Mouse (Mus musculus) stomach, embryonic 16.5 days (tissue): ENCODE measurements around the gene Oxct2a. TPM values are rescaled to one million over a fixed set of nuclear protein-coding genes. Genes with fewer than 3 reads are reported as not detected.
"Not testable (repeated sequence)": the region's sequence is repeated elsewhere in the genome, so short reads cannot be mapped to it uniquely, and the experiment has no call there.

Source experiments
- ATAC-seq: fragments of 200-750 bp; cut with Nextera tagmentation; 2 replicates; pipeline ENCODE4 v1.8.0; 2017; ENCODE audit warnings: moderate number of reproducible peaks, moderate TSS enrichment; ENCODE audit not compliant: insufficient read depth, low FRiP score
- H3K27ac ChIP-seq: fragments of 300-500 bp; sonication (generic); 2 replicates; pipeline ENCODE4 v1.5.1; 2014; ENCODE audit warnings: low read length
- H3K27me3 ChIP-seq: fragments of 300-500 bp; sonication (generic); 2 replicates; pipeline ENCODE4 v1.6.1; 2014; ENCODE audit warnings: low read length, control low read depth, mixed read lengths; ENCODE audit not compliant: control insufficient read depth, insufficient read depth
- H3K36me3 ChIP-seq: fragments of 300-500 bp; sonication (generic); 2 replicates; pipeline ENCODE4 v1.6.1; 2014; ENCODE audit warnings: low read length; ENCODE audit not compliant: control insufficient read depth, insufficient read depth
- H3K4me1 ChIP-seq: fragments of 300-500 bp; sonication (generic); 2 replicates; pipeline ENCODE4 v1.6.1; 2014; ENCODE audit warnings: low read length, control low read depth, mixed read lengths; ENCODE audit not compliant: control insufficient read depth, insufficient read depth
- H3K4me2 ChIP-seq: fragments of 300-500 bp; sonication (generic); 2 replicates; pipeline ENCODE4 v1.6.1; 2014; ENCODE audit warnings: low read depth, low read length, mixed read lengths
- H3K4me3 ChIP-seq: fragments of 300-500 bp; sonication (generic); replicated peaks from 2 replicates; pipeline ENCODE4 v1.5.1; 2014; ENCODE audit warnings: mild to moderate bottlenecking, low read length
- H3K9ac ChIP-seq: fragments of 300-500 bp; sonication (generic); 2 replicates; pipeline ENCODE4 v1.6.1; 2014; ENCODE audit warnings: low read length
- H3K9me3 ChIP-seq: fragments of 300-500 bp; sonication (generic); replicated peaks from 2 replicates; pipeline ENCODE4 v1.6.1; 2016; ENCODE audit warnings: low read length, control low read depth; ENCODE audit not compliant: control insufficient read depth
- WGBS: fragments of 180-500 bp; shearing (Covaris S2); extraction: QIAGEN DNeasy Blood & Tissue Kit; methylation state at CpG from one replicate; pipeline ENCODE4 v1.1.7; 2014; 5-methylcytosine and 5-hydroxymethylcytosine counted together
- polyA plus RNA-seq: library from polyadenylated mRNA; unstranded; fragments of >200 nt; fragmentation: Nextera tagmentation; extraction: Ambion mirVana; gene quantifications from 2 replicates; pipeline ENCODE4 v1.2.1, GENCODE M21; 2015

The Oxct2a gene
- polyA plus RNA-seq, 1 experiment from 2014 or later: not detected

GRCm38 (mm10) chr4:123327630-123328029 is 4.2 kb upstream of the Oxct2a start:
- Histone ChIP-seq H3K27ac (no peak overlapping the region), H3K4me3 (no peak overlapping the region), H3K27me3 (peaks cover 4% of the 10 kb centered on the region), H3K9me3 (0 out of 2 replicates have a peak, but pooled peaks cover under 1% of the 10 kb centered on the region), H3K9ac (no peak overlapping the region), H3K4me1 (no peaks in the 10 kb centered on the region), H3K4me2 (no peak overlapping the region), H3K36me3 (no peaks in the 10 kb centered on the region)
- no peak for ATAC-seq
- 42% methylated on average over 3 of the region's 3 CpGs for WGBS

GRCm38 (mm10) chr4:123326087-123326486 is 2.7 kb upstream of the Oxct2a start:
- no peak; the same call in 1 of the 2 replicates for ATAC-seq
- 58% methylated on average over 3 of the region's 3 CpGs for WGBS
- Histone ChIP-seq H3K4me1 (no peaks in the 10 kb centered on the region), H3K27ac (no peak overlapping the region), H3K27me3 (peaks cover 9% of the 10 kb centered on the region), H3K9ac (no peak overlapping the region), H3K4me3 (no peak overlapping the region), H3K36me3 (no peaks in the 10 kb centered on the region), H3K4me2 (no peak overlapping the region), H3K9me3 (no peaks in the 10 kb centered on the region)

DNA sequence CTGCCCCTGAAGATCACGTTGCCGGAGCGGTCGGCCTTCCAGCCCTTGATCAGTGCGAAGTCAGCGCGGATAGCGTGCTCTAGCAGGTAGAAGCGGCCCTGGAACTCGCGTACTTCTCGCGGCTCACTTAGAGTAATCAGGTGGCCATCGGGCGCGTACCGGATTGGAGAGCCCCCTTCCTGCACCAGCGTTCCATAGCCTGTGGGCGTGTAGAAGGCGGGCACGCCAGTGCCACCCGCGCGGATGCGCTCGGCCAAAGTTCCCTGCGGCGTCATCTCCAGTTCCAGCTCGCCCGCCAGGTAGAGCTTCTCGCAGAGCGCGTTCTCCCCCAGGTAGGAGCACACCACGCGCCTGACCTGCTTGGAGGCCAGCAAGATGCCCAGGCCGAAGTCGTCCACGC is 524 bp downstream of the Oxct2a start:
- H3K4me1 ChIP-seq, H3K27ac ChIP-seq, H3K9ac ChIP-seq, ATAC-seq, H3K36me3 ChIP-seq, H3K9me3 ChIP-seq, H3K27me3 ChIP-seq: not testable (repeated sequence)
- 7% methylated on average over 17 of the region's 38 CpGs for WGBS
- peak overlapping the region; percentile 43 for H3K4me2 ChIP-seq
- H3K4me3 ChIP-seq: peak overlapping the region; percentile 28; the same call in 1 of the 2 replicates

DNA sequence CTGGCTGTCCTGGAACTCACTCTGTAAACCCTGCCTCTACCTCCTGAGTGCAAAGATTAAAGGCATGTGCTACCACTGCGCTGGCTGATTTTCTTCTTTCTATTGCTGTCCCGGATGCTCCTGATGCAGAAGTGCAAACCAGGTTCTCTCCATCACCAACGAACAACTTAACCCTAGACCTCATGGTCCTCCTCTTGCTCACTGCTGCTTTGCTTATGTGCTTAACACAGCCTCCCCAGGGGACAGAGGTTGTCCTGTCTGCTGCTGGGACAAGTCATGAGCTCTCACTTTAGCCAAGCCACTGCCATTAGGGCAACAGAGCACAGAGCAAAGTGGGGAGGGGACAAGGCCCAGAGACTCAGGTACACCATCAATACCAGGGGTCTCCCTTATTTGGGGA is 8.9 kb downstream of the Oxct2a start:
- 90% methylated on average over 3 of the region's 3 CpGs for WGBS
- H3K27ac ChIP-seq: no peak overlapping the region
- no peaks in the 10 kb centered on the region for H3K4me1 ChIP-seq
- no peak overlapping the region for H3K4me3 ChIP-seq
- ATAC-seq: no peak
- H3K36me3 ChIP-seq: no peaks in the 10 kb centered on the region
- no peak overlapping the region for H3K4me2 ChIP-seq
- no peak overlapping the region for H3K9ac ChIP-seq
- no peaks in the 10 kb centered on the region for H3K27me3 ChIP-seq
- no peaks in the 10 kb centered on the region for H3K9me3 ChIP-seq

GRCm38 (mm10) chr4:123313010-123313409 is 10.4 kb downstream of the Oxct2a start:
- no peak overlapping the region for H3K4me3 ChIP-seq
- H3K27me3 ChIP-seq: no peaks in the 10 kb centered on the region
- no peaks in the 10 kb centered on the region for H3K9me3 ChIP-seq
- H3K4me2 ChIP-seq: no peak overlapping the region
- no peak overlapping the region for H3K27ac ChIP-seq
- no peaks in the 10 kb centered on the region for H3K4me1 ChIP-seq
- ATAC-seq: no peak
- WGBS: 71% methylated on average over 6 of the region's 6 CpGs
- H3K36me3 ChIP-seq: no peaks in the 10 kb centered on the region
- no peak overlapping the region for H3K9ac ChIP-seq

DNA sequence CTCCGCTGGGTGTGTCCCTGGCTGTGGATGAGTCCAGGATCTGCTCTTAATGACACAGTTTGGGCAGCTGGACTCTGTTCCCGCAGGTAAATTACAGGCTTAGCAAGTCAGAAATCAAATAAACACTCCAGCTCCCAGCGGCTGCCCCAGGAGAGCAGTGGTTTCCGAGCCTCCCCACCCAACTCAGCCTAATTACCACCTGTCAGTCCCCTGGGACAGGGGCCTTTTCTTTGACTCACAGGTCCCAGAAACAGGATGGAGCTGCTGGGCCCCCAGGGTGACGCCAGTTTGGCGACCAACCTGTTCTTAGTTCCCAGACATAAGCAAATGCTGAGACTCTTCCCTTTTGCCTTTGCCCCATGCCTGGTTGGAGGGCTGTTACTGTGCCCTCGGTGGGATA is 11.6 kb downstream of the Oxct2a start:
- H3K4me2 ChIP-seq: no peak overlapping the region
- no peaks in the 10 kb centered on the region for H3K9me3 ChIP-seq
- H3K4me1 ChIP-seq: no peaks in the 10 kb centered on the region
- H3K4me3 ChIP-seq: no peak overlapping the region
- no peaks in the 10 kb centered on the region for H3K27me3 ChIP-seq
- H3K9ac ChIP-seq: no peak overlapping the region
- no peak for ATAC-seq
- no peaks in the 10 kb centered on the region for H3K36me3 ChIP-seq
- 56% methylated on average over 7 of the region's 7 CpGs for WGBS
- no peak overlapping the region for H3K27ac ChIP-seq

DNA sequence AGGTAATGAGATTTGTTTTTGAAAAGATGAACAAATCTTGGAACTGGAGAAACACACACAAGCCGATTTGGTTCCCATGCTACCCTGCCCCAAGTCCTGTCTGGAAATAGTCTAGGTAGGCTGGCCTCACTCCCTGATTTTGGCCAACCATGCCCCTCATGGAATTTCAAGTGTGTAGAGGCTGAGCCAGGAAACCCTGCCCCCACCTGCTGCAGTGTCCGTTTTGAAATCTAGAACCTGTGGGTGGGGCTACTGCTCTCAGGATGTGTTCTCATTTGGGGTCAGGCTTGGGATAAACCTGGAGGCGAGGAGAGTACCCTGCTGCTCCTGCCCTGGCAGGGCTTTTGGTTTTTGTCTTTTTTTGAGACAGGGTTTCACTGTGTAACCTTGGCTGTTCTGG is 15.1 kb downstream of the Oxct2a start:
- ATAC-seq: no peak
- no peaks in the 10 kb centered on the region for H3K27me3 ChIP-seq
- H3K4me3 ChIP-seq: no peak overlapping the region
- H3K9ac ChIP-seq: no peak overlapping the region
- no peak overlapping the region for H3K4me2 ChIP-seq
- no peak overlapping the region for H3K27ac ChIP-seq
- 43% methylated on average over 3 of the region's 3 CpGs for WGBS
- peaks cover 11% of the 10 kb centered on the region; the same call in 1 of the 2 replicates for H3K36me3 ChIP-seq
- H3K4me1 ChIP-seq: no peaks in the 10 kb centered on the region
- no peaks in the 10 kb centered on the region; the same call in 1 of the 2 replicates for H3K9me3 ChIP-seq

- Histone ChIP-seq H3K4me3 (no peak overlapping the region), H3K27me3 (no peaks in the 10 kb centered on the region), H3K9ac (no peak overlapping the region), H3K36me3 (peaks cover 13% of the 10 kb centered on the region; the same call in 1 of the 2 replicates), H3K9me3 (no peaks in the 10 kb centered on the region; the same call in 1 of the 2 replicates), H3K4me2 (no peak overlapping the region), H3K27ac (no peak overlapping the region), H3K4me1 (no peaks in the 10 kb centered on the region)
- WGBS: 88% methylated on average over 10 of the region's 10 CpGs
- ATAC-seq: no peak
These were observed 16.4 kb downstream of the Oxct2a start for GRCm38 (mm10) chr4:123306999-123307398.

GRCm38 (mm10) chr4:123305789-123306188 is 17.6 kb downstream of the Oxct2a start:
- no peak overlapping the region for H3K4me3 ChIP-seq
- peak; percentile 41; the same call in 1 of the 2 replicates for ATAC-seq
- H3K4me1 ChIP-seq: no peaks in the 10 kb centered on the region
- peaks cover 13% of the 10 kb centered on the region; the same call in 1 of the 2 replicates for H3K36me3 ChIP-seq
- H3K27ac ChIP-seq: no peak overlapping the region
- no peak overlapping the region for H3K4me2 ChIP-seq
- H3K27me3 ChIP-seq: no peaks in the 10 kb centered on the region
- 30% methylated on average over 3 of the region's 3 CpGs for WGBS
- H3K9me3 ChIP-seq: no peaks in the 10 kb centered on the region; the same call in 1 of the 2 replicates
- no peak overlapping the region; the same call in 1 of the 2 replicates for H3K9ac ChIP-seq
